Mouse (Mus musculus): Measurements from ENCODE around the gene Cfhr1. TPM values are rescaled to one million over a fixed set of nuclear protein-coding genes. Genes with fewer than 3 reads are reported as not detected.

The Cfhr1 gene
- not detected in 2 replicates for polyA plus RNA-seq (2015; fragmentation: Nextera tagmentation; extraction: Ambion mirVana)

DNA sequence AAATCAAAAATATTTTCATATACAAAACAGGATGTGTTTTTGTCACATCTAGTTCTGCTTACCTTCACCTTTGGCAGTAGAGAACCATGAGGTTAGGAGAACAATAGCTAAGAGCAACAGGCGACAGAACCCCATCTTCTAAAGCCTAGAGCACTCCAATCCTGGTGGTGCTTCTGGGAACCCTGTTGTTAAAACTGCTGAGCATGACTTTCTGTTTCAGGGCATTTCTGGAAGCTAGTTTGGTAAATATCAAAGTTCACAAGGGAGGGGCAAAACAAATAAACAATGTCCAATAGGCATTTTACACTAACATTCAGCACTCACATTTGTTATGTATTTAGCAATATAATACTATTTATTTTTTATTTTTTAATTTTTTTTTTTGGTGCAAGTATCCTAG is at the start of gene Cfhr1:
Gene Cfhr1, minus strand, starts transcription at position 249 of the 400 bp plus-strand sequence.
- ATAC-seq (ENCODE audit: low FRiP score, low TSS enrichment), result no peak
- Histone ChIP-seq H3K27ac (ENCODE audit: low read length) (no peak within 1 kb of the TSS), H3K4me1 (ENCODE audit: insufficient read depth, low read length) (no peaks in the 10 kb centered on the region), H3K4me2 (replicated peaks; ENCODE audit: low read depth, low read length) (no peak within 1 kb of the TSS), H3K36me3 (ENCODE audit: insufficient read depth, low read length) (no peaks in the 10 kb centered on the region), H3K9ac (replicated peaks; ENCODE audit: low read length) (no peak within 1 kb of the TSS), H3K27me3 (ENCODE audit: insufficient read depth, low read length) (no peaks in the 10 kb centered on the region), H3K9me3 (ENCODE audit: low read length) (no peaks in the 10 kb centered on the region), H3K4me3 (ENCODE audit: low read length) (no peak within 1 kb of the TSS)
- 80% methylated on average over 1 of the region's 1 CpGs for WGBS

DNA sequence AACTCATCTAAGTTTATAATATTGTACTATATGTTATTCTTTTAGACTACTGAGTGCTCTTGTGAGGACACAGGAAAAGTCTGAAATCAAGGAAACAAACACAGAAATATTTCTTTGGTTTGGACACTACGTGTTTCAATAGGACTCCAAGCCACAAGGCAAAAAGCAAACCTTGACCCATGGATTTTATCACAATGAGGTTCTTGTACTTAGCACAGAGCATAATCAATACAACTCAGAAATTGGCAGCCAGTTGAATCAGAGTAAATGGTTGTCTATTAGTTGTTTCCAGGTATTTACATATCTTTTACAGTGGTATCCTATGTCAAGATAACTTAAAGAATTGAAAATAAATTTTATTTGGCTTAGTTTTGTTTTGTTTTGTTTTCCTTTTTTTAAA is 8.8 kb downstream of the Cfhr1 start:
- no peak overlapping the region for H3K4me3 ChIP-seq (ENCODE audit: low read length)
- no peak overlapping the region for H3K9ac ChIP-seq (replicated peaks; ENCODE audit: low read length)
- no peaks in the 10 kb centered on the region for H3K27me3 ChIP-seq (ENCODE audit: insufficient read depth, low read length)
- no peaks in the 10 kb centered on the region for H3K36me3 ChIP-seq (ENCODE audit: insufficient read depth, low read length)
- ATAC-seq (ENCODE audit: low FRiP score, low TSS enrichment), result no peak
- no peaks in the 10 kb centered on the region for H3K9me3 ChIP-seq (ENCODE audit: low read length)
- no peak overlapping the region for H3K27ac ChIP-seq (ENCODE audit: low read length)
- 78% methylated on average over 1 of the region's 1 CpGs for WGBS
- no peaks in the 10 kb centered on the region for H3K4me1 ChIP-seq (ENCODE audit: insufficient read depth, low read length)
- no peak overlapping the region for H3K4me2 ChIP-seq (replicated peaks; ENCODE audit: low read depth, low read length)

DNA sequence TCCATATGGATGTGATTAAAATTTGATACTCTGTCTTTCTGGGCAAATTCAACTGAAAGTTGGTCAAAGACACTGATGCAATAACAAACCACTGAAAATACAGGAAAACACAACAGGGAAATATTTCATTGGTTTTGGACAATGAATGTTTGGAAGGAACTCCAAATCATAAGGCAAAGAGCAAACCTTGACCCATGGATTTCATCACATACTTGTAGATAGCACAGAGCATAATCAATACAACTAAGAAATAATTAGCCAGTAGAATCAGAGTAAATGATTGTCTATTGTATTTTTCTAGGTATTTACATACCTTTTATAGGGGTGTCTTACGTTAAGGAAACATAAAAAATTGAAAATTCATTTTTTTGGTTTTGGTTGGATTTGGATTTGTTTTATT is 11.5 kb downstream of the Cfhr1 start:
- Histone ChIP-seq H3K9ac (replicated peaks; ENCODE audit: low read length) (no peak overlapping the region), H3K27me3 (ENCODE audit: insufficient read depth, low read length) (no peaks in the 10 kb centered on the region), H3K36me3 (ENCODE audit: insufficient read depth, low read length) (no peaks in the 10 kb centered on the region), H3K9me3 (ENCODE audit: low read length) (no peaks in the 10 kb centered on the region), H3K4me2 (replicated peaks; ENCODE audit: low read depth, low read length) (no peak overlapping the region), H3K4me3 (ENCODE audit: low read length) (no peak overlapping the region), H3K4me1 (ENCODE audit: insufficient read depth, low read length) (no peaks in the 10 kb centered on the region), H3K27ac (ENCODE audit: low read length) (no peak overlapping the region)
- 89% methylated on average over 1 of the region's 1 CpGs for WGBS
- no peak for ATAC-seq (ENCODE audit: low FRiP score, low TSS enrichment)

DNA sequence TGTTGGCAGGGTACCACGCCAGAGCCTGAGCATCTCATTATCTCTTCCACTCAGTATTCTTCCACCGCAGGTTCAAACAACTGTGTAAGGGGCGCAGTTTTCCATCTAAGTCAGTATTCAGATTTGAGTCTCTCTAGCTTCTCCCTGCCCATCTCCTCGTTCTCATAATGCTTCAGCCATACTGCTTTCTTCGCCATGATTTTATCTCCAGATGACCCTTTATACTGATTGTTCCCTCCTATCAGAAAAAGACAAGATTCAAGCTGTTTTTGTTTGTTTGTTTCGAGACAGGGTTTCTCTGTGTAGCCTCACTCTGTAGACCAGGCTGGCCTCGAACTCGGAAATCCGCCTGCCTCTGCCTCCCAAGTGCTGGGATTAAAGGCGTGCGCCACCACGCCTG is 45.5 kb downstream of the Cfhr1 start:
- no peak overlapping the region for H3K27ac ChIP-seq (ENCODE audit: low read length)
- WGBS, result 87% methylated on average over 12 of the region's 12 CpGs
- H3K4me1 ChIP-seq (ENCODE audit: insufficient read depth, low read length), result no peaks in the 10 kb centered on the region

DNA sequence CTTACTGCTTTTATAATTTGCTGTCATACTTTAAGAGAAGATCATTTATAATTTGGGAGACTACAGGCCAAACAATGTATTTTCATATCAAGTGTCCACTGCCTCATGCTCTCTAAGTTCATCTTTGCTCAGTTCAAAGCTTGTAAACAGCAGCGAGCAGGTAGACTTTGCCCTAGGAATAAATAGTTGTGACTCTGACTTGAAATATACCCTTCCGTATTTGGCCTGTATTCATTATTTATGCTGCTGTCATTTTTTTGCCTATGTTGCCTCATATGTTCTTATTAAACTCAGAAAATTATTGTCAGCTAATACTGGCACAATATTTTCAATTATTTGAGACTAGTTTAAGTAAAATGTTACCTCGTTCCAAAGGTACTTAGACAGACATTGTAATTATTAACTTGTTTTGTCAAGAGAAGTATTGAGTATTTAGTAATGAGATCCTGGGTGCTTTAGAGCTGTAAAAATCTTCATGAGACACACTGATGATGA is 58.8 kb downstream of the Cfhr1 start, which contains the start of gene F13b:
Gene F13b, plus strand, starts transcription at position 445 of the 495 bp plus-strand sequence.
- Histone ChIP-seq H3K4me2 (replicated peaks; ENCODE audit: low read depth, low read length) (no peak within 1 kb of the TSS), H3K27ac (ENCODE audit: low read length) (no peak within 1 kb of the TSS), H3K4me1 (ENCODE audit: insufficient read depth, low read length) (no peaks in the 10 kb centered on the region), H3K9me3 (ENCODE audit: low read length) (no peaks in the 10 kb centered on the region), H3K9ac (replicated peaks; ENCODE audit: low read length) (no peak within 1 kb of the TSS), H3K4me3 (ENCODE audit: low read length) (no peak within 1 kb of the TSS), H3K27me3 (ENCODE audit: insufficient read depth, low read length) (no peaks in the 10 kb centered on the region), H3K36me3 (ENCODE audit: insufficient read depth, low read length) (no peaks in the 10 kb centered on the region)
- whole genome bisulfite sequencing, result 77% methylated on average over 3 of the region's 3 CpGs
- ATAC-seq (ENCODE audit: low FRiP score, low TSS enrichment), result no peak

More for the DNA sequence above, 45.5 kb downstream of the Cfhr1 start:
- Histone ChIP-seq H3K36me3 (ENCODE audit: insufficient read depth, low read length) (no peaks in the 10 kb centered on the region), H3K4me3 (ENCODE audit: low read length) (no peak overlapping the region), H3K9me3 (ENCODE audit: low read length) (no peaks in the 10 kb centered on the region), H3K27me3 (ENCODE audit: insufficient read depth, low read length) (no peaks in the 10 kb centered on the region), H3K4me2 (replicated peaks; ENCODE audit: low read depth, low read length) (no peak overlapping the region), H3K9ac (replicated peaks; ENCODE audit: low read length) (no peak overlapping the region)
- ATAC-seq (ENCODE audit: low FRiP score, low TSS enrichment), result no peak

DNA sequence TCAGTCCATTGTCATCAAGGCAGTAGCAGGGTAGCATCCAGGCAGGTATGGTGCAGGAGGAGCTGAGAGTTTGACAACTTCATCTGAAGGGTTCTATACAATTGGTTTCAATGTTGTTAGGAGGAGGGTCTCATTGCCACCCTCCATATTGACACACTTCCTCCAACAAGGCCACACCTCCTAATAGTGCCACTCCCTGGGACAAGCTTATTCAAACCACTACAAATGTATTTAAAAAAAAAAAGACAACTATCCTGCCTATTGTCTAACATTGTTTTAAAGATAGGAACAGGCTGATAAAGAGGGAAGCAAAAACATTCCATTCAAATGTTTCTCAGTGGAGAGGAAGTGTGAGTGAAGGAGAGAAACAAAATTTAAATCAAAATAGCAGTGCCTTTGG is 60.3 kb downstream of the Cfhr1 start:
- H3K9me3 ChIP-seq (ENCODE audit: low read length), result no peaks in the 10 kb centered on the region
- H3K9ac ChIP-seq (replicated peaks; ENCODE audit: low read length), result no peak overlapping the region
- H3K4me1 ChIP-seq (ENCODE audit: insufficient read depth, low read length), result no peaks in the 10 kb centered on the region
- H3K36me3 ChIP-seq (ENCODE audit: insufficient read depth, low read length), result 0 out of 2 replicates have a peak, but pooled peaks cover 3% of the 10 kb centered on the region
- no peak for ATAC-seq (ENCODE audit: low FRiP score, low TSS enrichment)
- no peak overlapping the region for H3K27ac ChIP-seq (ENCODE audit: low read length)
- no peak overlapping the region for H3K4me2 ChIP-seq (replicated peaks; ENCODE audit: low read depth, low read length)
- no peaks in the 10 kb centered on the region for H3K27me3 ChIP-seq (ENCODE audit: insufficient read depth, low read length)
- H3K4me3 ChIP-seq (ENCODE audit: low read length), result no peak overlapping the region

Other genes with a start within 250 kb of the Cfhr1 start
- gene Crb1, start 183.2 kb downstream of the Cfhr1 start, polyA plus RNA-seq (2015; fragmentation: Nextera tagmentation; extraction: Ambion mirVana), result 0.20 and 0.24 TPM in 2 replicates
- gene Zbtb41, start 138.0 kb downstream of the Cfhr1 start, polyA plus RNA-seq (2015; fragmentation: Nextera tagmentation; extraction: Ambion mirVana), result 9.1 and 9.9 TPM in 2 replicates
- 12.4 and 14.2 TPM in 2 replicates for gene Aspm, start 105.5 kb downstream of the Cfhr1 start, polyA plus RNA-seq (2015; fragmentation: Nextera tagmentation; extraction: Ambion mirVana)
- 0.60 and 0.61 TPM in 2 replicates for gene F13b, start 58.6 kb downstream of the Cfhr1 start, polyA plus RNA-seq (2015; fragmentation: Nextera tagmentation; extraction: Ambion mirVana)
- gene Gm4788, start 221.0 kb upstream of the Cfhr1 start, polyA plus RNA-seq (2015; fragmentation: Nextera tagmentation; extraction: Ambion mirVana), result 0.06 TPM in 1 of 2 replicates, not detected in the other

Data from kidney, embryonic 16.5 days (tissue).